Mouse (Mus musculus) small intestine, adult 2 months (tissue): ENCODE measurements around the gene Srl.

Experiments
- CTCF ChIP-seq: fragments of 200-500 bp; IDR thresholded peaks from 2 replicates; pipeline ENCODE4 v1.5.1; 2012; ENCODE audit warnings: low read depth, mild to moderate bottlenecking, control low read depth, inconsistent platforms, low read length, moderate library complexity, mixed read lengths; ENCODE audit not compliant: insufficient replicate concordance, insufficient read length; ENCODE audit errors: extremely low read depth
- POLR2A ChIP-seq: fragments of 200-500 bp; IDR thresholded peaks from 2 replicates; pipeline ENCODE4 v1.6.1; 2012; ENCODE audit warnings: low read depth, mild to moderate bottlenecking, control low read depth, inconsistent platforms, low read length, moderate library complexity

DNA sequence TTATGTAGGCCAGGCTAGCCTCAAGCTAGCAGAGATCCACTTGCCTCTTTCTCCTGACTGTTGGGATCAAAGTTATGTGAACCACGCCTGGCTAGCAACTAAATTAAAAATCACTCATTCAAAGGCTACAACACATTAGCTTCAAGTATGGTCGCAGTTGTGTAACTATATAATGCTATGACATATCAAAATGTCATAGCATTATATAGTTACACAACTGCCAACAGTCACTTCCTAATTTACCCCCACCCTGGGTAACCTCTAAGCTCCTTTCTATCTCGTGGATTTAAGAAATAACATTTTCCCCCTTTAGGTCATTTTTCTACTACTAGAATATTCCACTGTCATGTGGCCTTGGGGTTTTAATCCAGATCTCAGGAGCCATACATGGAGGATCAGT, 83.7 kb downstream of the Srl start:
- TF ChIP-seq POLR2A (no peak), CTCF (no peak)
